Mouse (Mus musculus) midbrain, postnatal 0 days (tissue): ENCODE measurements around the gene Tlk2. TPM values are rescaled to one million over a fixed set of nuclear protein-coding genes. Genes with fewer than 3 reads are reported as not detected.

Source experiments
- ATAC-seq: fragments of 200-750 bp; cut with Nextera tagmentation; 2 replicates; pipeline ENCODE4 v1.8.0; 2017; ENCODE audit warnings: moderate number of reproducible peaks, mild to moderate bottlenecking, moderate TSS enrichment, moderate library complexity; ENCODE audit not compliant: low FRiP score
- DNase-seq: peaks from one replicate; pipeline ENCODE4 v3.0.0-alpha.2; 2015; ENCODE audit warnings: low spot score
- H3K27ac ChIP-seq: fragments of 300-500 bp; sonication (generic); 2 replicates; pipeline ENCODE4 v1.5.1; 2014; ENCODE audit warnings: low read depth, mild to moderate bottlenecking, low read length, mixed read lengths
- H3K27me3 ChIP-seq: fragments of 300-500 bp; sonication (generic); 2 replicates; pipeline ENCODE4 v1.6.1; 2014; ENCODE audit warnings: low read length, control low read depth, mixed read lengths; ENCODE audit not compliant: insufficient read depth
- H3K36me3 ChIP-seq: fragments of 300-500 bp; sonication (generic); 2 replicates; pipeline ENCODE4 v1.6.1; 2014; ENCODE audit warnings: low read length, control low read depth, mixed read lengths; ENCODE audit not compliant: insufficient read depth
- H3K4me1 ChIP-seq: fragments of 300-500 bp; sonication (generic); 2 replicates; pipeline ENCODE4 v1.6.1; 2014; ENCODE audit warnings: mild to moderate bottlenecking, control low read depth, antibody characterized with exemption, low read length, mixed read lengths; ENCODE audit not compliant: insufficient read depth
- H3K4me2 ChIP-seq: fragments of 300-500 bp; sonication (generic); 2 replicates; pipeline ENCODE4 v1.6.1; 2014; ENCODE audit warnings: low read depth, mild to moderate bottlenecking, low read length, mixed read lengths; ENCODE audit not compliant: poor library complexity, severe bottlenecking
- H3K4me3 ChIP-seq: fragments of 300-500 bp; sonication (generic); 2 replicates; pipeline ENCODE4 v1.5.1; 2014; ENCODE audit warnings: low read depth, mild to moderate bottlenecking, low read length, moderate library complexity
- H3K9ac ChIP-seq: fragments of 300-500 bp; sonication (generic); replicated peaks from 2 replicates; pipeline ENCODE4 v1.6.1; 2014; ENCODE audit warnings: mild to moderate bottlenecking, low read length, moderate library complexity, mixed read lengths; ENCODE audit not compliant: poor library complexity, severe bottlenecking
- H3K9me3 ChIP-seq: fragments of 300-500 bp; sonication (generic); 2 replicates; pipeline ENCODE4 v1.6.1; 2016; ENCODE audit warnings: low read length, control low read depth
- CTCF ChIP-seq: IDR thresholded peaks from 2 replicates; pipeline ENCODE4 v1.5.1; 2016; ENCODE audit warnings: antibody characterized with exemption, mild to moderate bottlenecking
- WGBS: fragments of 180-500 bp; shearing (Covaris S2); extraction: QIAGEN DNeasy Blood & Tissue Kit; methylation state at CpG from one replicate; pipeline ENCODE4 v1.1.7; 2014; 5-methylcytosine and 5-hydroxymethylcytosine counted together
- polyA plus RNA-seq: library from polyadenylated mRNA; unstranded; fragments of >200 nt; fragmentation: Nextera tagmentation; extraction: Ambion mirVana; gene quantifications from 2 replicates; pipeline ENCODE4 v1.2.1, GENCODE M21; 2015
- total RNA-seq: library from RNA; depleted of rRNA; stranded (reverse); fragments of >200 nt; gene quantifications from 2 replicates; pipeline ENCODE4 v1.2.3, GENCODE M21; 2014

Gene Tlk2
- total and polyA plus RNA-seq, 2 experiments from 2014 or later: 15.3 to 66.5 TPM

- Histone ChIP-seq H3K9ac (no peak overlapping the region), H3K4me2 (no peak overlapping the region), H3K4me1 (no peaks in the 10 kb centered on the region), H3K9me3 (no peaks in the 10 kb centered on the region), H3K36me3 (peaks cover 19% of the 10 kb centered on the region), H3K4me3 (no peak overlapping the region), H3K27me3 (0 out of 2 replicates have a peak, but pooled peaks cover 1% of the 10 kb centered on the region), H3K27ac (no peak overlapping the region)
- no peak for TF ChIP-seq CTCF
- no peak for DNase-seq
- no peak for ATAC-seq
- 47% methylated on average over 3 of the region's 3 CpGs for WGBS
Observed at GRCm38 (mm10) chr11:105285720-105286119, 107.1 kb downstream of the Tlk2 start.

- H3K4me3 ChIP-seq: no peak overlapping the region
- 0 out of 2 replicates have a peak, but pooled peaks cover 6% of the 10 kb centered on the region for H3K4me1 ChIP-seq
- H3K27me3 ChIP-seq: 0 out of 2 replicates have a peak, but pooled peaks cover 10% of the 10 kb centered on the region
- no peak for TF ChIP-seq CTCF
- 77% methylated on average over 3 of the region's 3 CpGs for whole genome bisulfite sequencing
- DNase-seq (no peak), ATAC-seq (no peak)
- H3K9ac ChIP-seq: no peak overlapping the region
- H3K9me3 ChIP-seq: no peaks in the 10 kb centered on the region
- H3K4me2 ChIP-seq: no peak overlapping the region
- H3K27ac ChIP-seq: no peak overlapping the region
- H3K36me3 ChIP-seq: peaks cover 5% of the 10 kb centered on the region; the same call in 1 of the 2 replicates
Observed at GRCm38 (mm10) chr11:105289403-105289802, 110.8 kb downstream of the Tlk2 start.

DNA sequence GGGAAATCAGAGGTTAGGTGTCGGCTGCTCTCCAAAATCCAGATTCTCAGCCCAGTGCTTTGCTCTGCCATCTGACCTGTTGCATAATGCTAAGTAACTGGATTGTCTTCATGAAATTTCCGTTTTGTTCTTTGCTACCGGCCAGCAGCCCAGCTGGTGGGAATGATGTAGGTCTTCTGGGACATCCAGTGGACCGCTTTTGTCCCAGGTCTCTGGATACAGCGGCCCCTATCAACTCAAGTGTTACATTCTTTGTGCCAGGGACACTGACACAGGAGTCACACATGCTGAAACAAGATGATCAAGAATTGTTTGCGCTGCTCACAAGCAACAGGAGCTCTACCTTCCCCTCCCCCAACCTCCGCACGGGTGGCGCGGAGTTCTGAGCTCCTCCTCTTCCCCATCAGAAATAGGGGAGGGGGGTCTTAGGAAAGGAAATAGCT, 113.1 kb downstream of the Tlk2 start:
- Histone ChIP-seq H3K27ac (no peak overlapping the region), H3K4me1 (0 out of 2 replicates have a peak, but pooled peaks cover 6% of the 10 kb centered on the region), H3K9me3 (no peaks in the 10 kb centered on the region), H3K4me2 (peak overlapping the region; percentile 99), H3K36me3 (no peaks in the 10 kb centered on the region), H3K9ac (no peak overlapping the region), H3K4me3 (peak overlapping the region; percentile 53), H3K27me3 (0 out of 2 replicates have a peak, but pooled peaks cover 10% of the 10 kb centered on the region)
- TF ChIP-seq CTCF: no peak
- 7% methylated on average over 10 of the region's 10 CpGs for WGBS
- ATAC-seq (0 out of 2 replicates have a peak, but pooled peaks have one; percentile 1), DNase-seq (no peak)

DNA sequence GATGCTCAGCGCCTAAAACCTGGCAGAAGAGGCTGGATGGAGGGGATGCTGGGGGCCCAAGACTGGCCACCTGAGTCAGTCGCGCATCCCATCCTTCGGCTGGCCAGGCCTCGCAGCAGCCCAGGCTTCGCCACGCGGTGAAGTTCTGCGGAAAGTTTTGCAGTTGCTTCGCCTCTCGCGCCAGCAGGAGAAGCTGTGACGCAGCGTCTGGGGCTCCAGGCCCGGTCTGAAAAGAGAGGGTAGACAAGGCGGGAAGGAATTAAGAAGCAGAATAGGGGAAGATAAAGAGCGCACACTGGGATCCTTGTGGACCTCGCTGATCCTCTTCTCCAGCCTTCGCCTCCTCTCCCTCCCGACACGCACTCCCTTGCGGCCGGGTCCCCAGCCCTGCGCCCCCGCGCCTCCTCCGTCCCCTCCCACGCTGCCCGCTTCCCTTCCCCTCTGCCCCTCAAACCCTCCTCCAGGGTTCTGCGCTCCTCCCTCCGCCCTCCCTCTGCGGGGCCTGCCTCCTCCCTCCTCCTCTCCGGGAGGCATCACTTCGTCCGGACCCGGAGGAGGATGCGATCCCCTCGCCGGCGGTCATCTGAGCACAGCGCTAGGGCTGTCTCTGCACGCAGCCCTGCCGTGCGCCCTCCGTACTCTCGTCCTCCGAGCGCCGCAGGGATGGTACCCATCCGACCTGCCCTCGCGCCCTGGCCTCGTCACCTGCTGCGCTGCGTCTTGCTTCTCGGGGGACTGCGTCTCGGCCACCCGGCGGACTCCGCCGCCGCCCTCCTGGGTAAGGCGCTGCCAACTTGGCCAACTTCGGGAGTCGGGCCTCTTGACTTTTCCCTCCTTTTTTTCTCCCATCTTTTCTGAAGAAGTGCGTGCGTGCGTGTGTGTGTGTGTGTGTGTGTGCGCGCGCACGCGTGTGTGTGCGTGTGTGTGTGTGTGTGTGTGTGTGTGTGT, 113.8 kb downstream of the Tlk2 start, which contains the start of gene Mrc2:
Gene Mrc2 (plus strand): TSS at position 520 of the 948 bp plus-strand sequence.
- DNase-seq (peak; percentile 46), ATAC-seq (peak; percentile 55)
- Histone ChIP-seq H3K4me3 (peak within 1 kb of the TSS; percentile 53), H3K9ac (peak within 1 kb of the TSS; percentile 48), H3K4me1 (0 out of 2 replicates have a peak, but pooled peaks cover 6% of the 10 kb centered on the region), H3K36me3 (no peaks in the 10 kb centered on the region), H3K27me3 (0 out of 2 replicates have a peak, but pooled peaks cover 10% of the 10 kb centered on the region), H3K4me2 (peak within 1 kb of the TSS; percentile 99), H3K27ac (0 out of 2 replicates have a peak within 1 kb of the TSS, but pooled peaks have one; percentile 18), H3K9me3 (no peaks in the 10 kb centered on the region)
- TF ChIP-seq CTCF: no peak; the same call in 1 of the 2 replicates
- WGBS: under 1% methylated on average over 66 of the region's 75 CpGs

DNA sequence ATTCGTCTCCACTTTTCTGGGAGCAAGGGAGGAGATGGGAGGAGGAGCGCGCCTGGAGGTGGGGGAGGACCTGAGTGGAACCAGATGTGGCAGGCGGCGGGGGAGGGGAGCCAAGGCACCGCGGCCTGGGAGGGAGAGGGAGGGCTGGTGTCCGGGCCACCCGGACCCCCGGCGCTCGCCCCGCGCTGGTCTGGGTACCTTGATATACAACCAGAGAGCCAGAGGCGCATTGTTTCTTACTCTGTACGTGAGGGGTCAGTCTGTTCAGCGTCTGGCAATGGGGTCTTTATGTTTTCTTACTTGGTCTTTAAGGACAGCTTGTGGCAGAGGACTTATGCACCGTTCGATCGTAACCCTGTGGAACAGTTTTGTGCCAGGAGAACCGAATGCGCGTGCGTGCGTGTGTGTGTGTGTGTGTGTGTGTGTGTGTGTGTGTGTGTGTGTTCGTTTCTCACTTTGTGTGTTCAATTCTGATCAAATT, 114.5 kb downstream of the Tlk2 start:
- Histone ChIP-seq H3K36me3 (no peaks in the 10 kb centered on the region), H3K9ac (peak overlapping the region; percentile 48; the same call in 1 of the 2 replicates), H3K9me3 (no peaks in the 10 kb centered on the region), H3K27ac (no peak overlapping the region), H3K4me2 (peak overlapping the region; percentile 99), H3K4me1 (0 out of 2 replicates have a peak, but pooled peaks cover 6% of the 10 kb centered on the region), H3K4me3 (peak overlapping the region; percentile 53), H3K27me3 (0 out of 2 replicates have a peak, but pooled peaks cover 10% of the 10 kb centered on the region)
- no peak for TF ChIP-seq CTCF
- DNase-seq (peak; percentile 19), ATAC-seq (0 out of 2 replicates have a peak, but pooled peaks have one; percentile 6)
- 4% methylated on average over 24 of the region's 26 CpGs for WGBS
